Mouse (Mus musculus) heart, postnatal 0 days (tissue): ENCODE results near the gene Fchsd2.

Source experiments
- CTCF ChIP-seq: IDR thresholded peaks from 2 replicates; pipeline ENCODE4 v1.5.1; 2016; ENCODE audit warnings: antibody characterized with exemption, control low read depth, low read depth
- EP300 ChIP-seq: IDR thresholded peaks from 2 replicates; pipeline ENCODE4 v1.6.1; 2016; ENCODE audit warnings: antibody characterized with exemption, low read depth

GRCm38 (mm10) chr7:101321218-101321827 lies 228.7 kb downstream of the Fchsd2 start:
- TF ChIP-seq CTCF, result no peak
- no peak for TF ChIP-seq EP300
